Mouse (Mus musculus): ENCODE data around the gene Ostf1. TPM values are rescaled to one million over a fixed set of nuclear protein-coding genes. Genes with fewer than 3 reads are reported as not detected.

The Ostf1 gene
- polyA plus RNA-seq, 1 experiment from 2014 or later: 45.8 TPM

DNA sequence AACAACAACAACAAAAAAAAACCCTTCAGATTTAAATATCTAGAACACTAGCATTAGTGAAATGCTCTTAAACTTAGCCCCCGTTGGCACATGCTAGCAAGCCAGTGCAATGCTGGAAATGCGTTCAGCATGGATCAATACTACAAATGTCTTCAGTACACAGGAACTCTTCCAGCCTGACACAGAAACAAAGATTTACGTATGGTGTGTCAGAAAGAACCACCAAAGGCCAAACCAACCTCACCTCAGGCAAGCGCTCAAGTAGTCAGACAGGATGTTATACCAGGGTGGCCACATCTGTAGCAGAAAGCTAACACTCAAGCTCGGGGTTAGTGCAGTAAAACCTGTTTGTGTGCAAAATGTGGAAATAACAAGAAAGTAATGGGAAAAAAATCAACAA, 12.6 kb downstream of the Ostf1 start:
- Histone ChIP-seq H3K4me3 (no peak overlapping the region), H3K4me1 (0 out of 2 replicates have a peak, but pooled peaks cover 5% of the 10 kb centered on the region), H3K4me2 (replicated peaks) (no peak overlapping the region), H3K9me3 (no peaks in the 10 kb centered on the region), H3K9ac (no peak overlapping the region), H3K27me3 (no peaks in the 10 kb centered on the region), H3K36me3 (no peaks in the 10 kb centered on the region), H3K27ac (no peak overlapping the region)
- no peak for ATAC-seq (ENCODE audit: insufficient number of reproducible peaks, insufficient read depth, low FRiP score, low TSS enrichment)
- 75% methylated on average over 5 of the region's 5 CpGs for WGBS

GRCm38 (mm10) chr19:18617504-18617903, 14.1 kb downstream of the Ostf1 start:
- no peaks in the 10 kb centered on the region for H3K27me3 ChIP-seq
- H3K27ac ChIP-seq: no peak overlapping the region
- ATAC-seq (ENCODE audit: insufficient number of reproducible peaks, insufficient read depth, low FRiP score, low TSS enrichment): no peak
- no peaks in the 10 kb centered on the region for H3K36me3 ChIP-seq
- no peak overlapping the region for H3K4me2 ChIP-seq (replicated peaks)
- H3K9me3 ChIP-seq: no peaks in the 10 kb centered on the region
- H3K9ac ChIP-seq: no peak overlapping the region
- WGBS: 90% methylated on average over 1 of the region's 1 CpGs
- H3K4me1 ChIP-seq: 0 out of 2 replicates have a peak, but pooled peaks cover 5% of the 10 kb centered on the region
- no peak overlapping the region for H3K4me3 ChIP-seq

DNA sequence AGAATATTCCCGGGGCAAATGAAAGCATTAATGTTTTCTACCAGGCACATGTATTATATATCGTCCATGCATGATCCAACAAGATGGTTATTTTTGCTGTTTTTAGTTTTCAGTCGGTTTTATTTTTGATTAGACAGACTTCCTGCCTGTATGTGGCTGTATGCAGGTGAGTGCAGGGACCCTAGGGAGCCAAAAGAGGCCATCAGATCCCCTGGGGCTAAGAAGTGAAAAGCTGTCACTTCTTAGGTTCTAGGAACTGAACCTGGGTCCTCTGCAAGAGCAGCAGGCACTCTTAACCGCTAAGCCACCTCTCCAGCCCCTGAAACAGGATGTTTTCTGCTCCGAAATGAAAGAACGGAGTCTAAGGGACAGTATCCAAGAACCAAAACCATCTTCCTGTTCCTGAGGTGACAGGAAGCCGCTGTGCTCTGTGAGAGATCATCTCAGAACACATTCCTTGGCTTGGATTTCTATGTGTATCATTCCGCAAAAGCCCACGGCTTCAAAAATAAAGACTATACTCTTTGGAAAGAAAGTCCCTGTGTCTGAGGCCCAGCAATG, 15.9 kb downstream of the Ostf1 start:
- Histone ChIP-seq H3K9me3 (no peaks in the 10 kb centered on the region), H3K4me1 (0 out of 2 replicates have a peak, but pooled peaks cover 5% of the 10 kb centered on the region), H3K27me3 (no peaks in the 10 kb centered on the region), H3K27ac (no peak overlapping the region), H3K9ac (no peak overlapping the region), H3K4me2 (replicated peaks) (no peak overlapping the region), H3K4me3 (no peak overlapping the region), H3K36me3 (no peaks in the 10 kb centered on the region)
- ATAC-seq (ENCODE audit: insufficient number of reproducible peaks, insufficient read depth, low FRiP score, low TSS enrichment): no peak
- WGBS: 72% methylated on average over 9 of the region's 9 CpGs

DNA sequence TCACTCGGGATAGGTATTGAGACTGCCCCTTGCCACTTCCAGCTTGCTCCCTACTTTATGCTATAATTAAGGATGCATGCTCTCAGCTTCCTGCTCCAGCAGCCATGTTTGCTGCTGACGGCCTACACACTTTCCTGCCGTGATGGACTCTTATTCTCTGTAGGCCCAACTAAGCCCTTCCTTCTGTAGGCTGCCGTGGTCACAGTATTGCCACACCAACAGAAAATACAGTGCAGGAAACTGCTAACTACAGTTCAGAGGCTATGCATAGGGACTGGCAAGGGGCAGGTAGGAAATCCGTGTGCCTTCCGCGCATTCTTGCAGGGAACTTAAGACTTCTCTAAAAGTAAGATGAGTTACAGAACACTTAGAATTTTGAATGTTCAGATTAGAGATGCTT, 17.3 kb downstream of the Ostf1 start:
- Histone ChIP-seq H3K4me2 (replicated peaks) (no peak overlapping the region), H3K36me3 (no peaks in the 10 kb centered on the region), H3K9ac (no peak overlapping the region), H3K4me3 (no peak overlapping the region), H3K9me3 (no peaks in the 10 kb centered on the region), H3K4me1 (0 out of 2 replicates have a peak, but pooled peaks cover 5% of the 10 kb centered on the region), H3K27me3 (no peaks in the 10 kb centered on the region), H3K27ac (0 out of 2 replicates have a peak overlapping the region, but pooled peaks have one; percentile 17)
- ATAC-seq (ENCODE audit: insufficient number of reproducible peaks, insufficient read depth, low FRiP score, low TSS enrichment): no peak
- 80% methylated on average over 7 of the region's 7 CpGs for WGBS

DNA sequence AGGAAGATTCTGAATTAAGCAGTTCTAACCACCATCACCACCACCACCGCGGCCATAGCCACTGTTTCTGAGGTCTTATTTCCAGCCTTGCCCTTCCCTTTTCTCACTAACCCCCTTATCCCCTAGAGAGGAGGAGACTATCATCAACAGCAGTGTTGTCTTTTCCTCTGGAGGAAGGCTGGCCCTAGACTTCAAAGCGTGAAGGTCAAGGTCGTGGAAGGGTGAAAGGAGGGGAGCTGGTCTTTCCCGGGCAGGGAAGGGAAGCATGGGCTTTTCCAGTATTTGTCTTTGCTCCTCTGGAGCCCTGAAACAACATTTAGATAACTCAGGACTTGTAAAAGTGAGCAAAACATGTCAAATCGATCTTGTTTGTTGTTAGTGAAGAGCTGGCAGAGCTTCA, 22.6 kb downstream of the Ostf1 start:
- Histone ChIP-seq H3K4me1 (0 out of 2 replicates have a peak, but pooled peaks cover 2% of the 10 kb centered on the region), H3K27ac (no peak overlapping the region), H3K4me2 (replicated peaks) (no peak overlapping the region), H3K4me3 (no peak overlapping the region), H3K27me3 (no peaks in the 10 kb centered on the region), H3K9ac (no peak overlapping the region), H3K9me3 (no peaks in the 10 kb centered on the region), H3K36me3 (no peaks in the 10 kb centered on the region)
- ATAC-seq (ENCODE audit: insufficient number of reproducible peaks, insufficient read depth, low FRiP score, low TSS enrichment): no peak
- WGBS: 61% methylated on average over 6 of the region's 6 CpGs

GRCm38 (mm10) chr19:18607907-18608306, 23.7 kb downstream of the Ostf1 start:
- WGBS: 49% methylated on average over 7 of the region's 7 CpGs
- Histone ChIP-seq H3K4me3 (no peak overlapping the region), H3K27ac (no peak overlapping the region), H3K9ac (no peak overlapping the region), H3K36me3 (no peaks in the 10 kb centered on the region), H3K4me1 (0 out of 2 replicates have a peak, but pooled peaks cover 2% of the 10 kb centered on the region), H3K9me3 (no peaks in the 10 kb centered on the region), H3K4me2 (replicated peaks) (no peak overlapping the region), H3K27me3 (no peaks in the 10 kb centered on the region)
- no peak for ATAC-seq (ENCODE audit: insufficient number of reproducible peaks, insufficient read depth, low FRiP score, low TSS enrichment)

- no peak for ATAC-seq (ENCODE audit: insufficient number of reproducible peaks, insufficient read depth, low FRiP score, low TSS enrichment)
- Histone ChIP-seq H3K36me3 (no peaks in the 10 kb centered on the region), H3K9me3 (no peaks in the 10 kb centered on the region), H3K27me3 (no peaks in the 10 kb centered on the region), H3K4me3 (no peak overlapping the region), H3K9ac (no peak overlapping the region), H3K4me1 (0 out of 2 replicates have a peak, but pooled peaks cover 7% of the 10 kb centered on the region), H3K4me2 (replicated peaks) (no peak overlapping the region), H3K27ac (no peak overlapping the region)
- WGBS: 81% methylated on average over 6 of the region's 6 CpGs
These were observed 28.6 kb downstream of the Ostf1 start for GRCm38 (mm10) chr19:18603011-18603410.

GRCm38 (mm10) chr19:18600611-18601010, 31.0 kb downstream of the Ostf1 start:
- Histone ChIP-seq H3K27ac (no peak overlapping the region), H3K4me3 (no peak overlapping the region), H3K9me3 (no peaks in the 10 kb centered on the region), H3K4me1 (0 out of 2 replicates have a peak, but pooled peaks cover 5% of the 10 kb centered on the region), H3K27me3 (no peaks in the 10 kb centered on the region), H3K9ac (no peak overlapping the region), H3K4me2 (replicated peaks) (no peak overlapping the region), H3K36me3 (no peaks in the 10 kb centered on the region)
- 95% methylated on average over 9 of the region's 9 CpGs for WGBS
- ATAC-seq (ENCODE audit: insufficient number of reproducible peaks, insufficient read depth, low FRiP score, low TSS enrichment): no peak

DNA sequence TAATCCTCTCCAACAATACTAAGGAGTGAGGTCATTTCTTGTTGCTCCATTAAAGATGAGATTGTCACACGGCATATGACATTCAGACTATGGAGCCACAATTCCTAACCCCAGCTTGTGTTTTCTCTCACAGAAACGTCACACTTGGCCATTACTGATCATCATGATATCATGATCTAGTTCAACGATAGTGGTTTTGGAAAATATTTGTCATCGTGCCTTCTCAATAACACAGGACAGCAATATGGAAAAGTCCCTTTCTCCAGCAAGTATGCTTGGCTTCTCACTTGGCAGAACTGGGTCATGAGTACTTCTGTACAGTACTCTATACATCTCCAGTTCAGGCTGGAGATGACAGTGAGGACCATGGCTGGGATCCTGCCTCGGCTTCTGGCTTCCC, 32.0 kb downstream of the Ostf1 start:
- ATAC-seq (ENCODE audit: insufficient number of reproducible peaks, insufficient read depth, low FRiP score, low TSS enrichment): no peak
- Histone ChIP-seq H3K36me3 (no peaks in the 10 kb centered on the region), H3K9me3 (no peaks in the 10 kb centered on the region), H3K27me3 (no peaks in the 10 kb centered on the region), H3K4me1 (0 out of 2 replicates have a peak, but pooled peaks cover 5% of the 10 kb centered on the region), H3K4me2 (replicated peaks) (no peak overlapping the region), H3K9ac (no peak overlapping the region), H3K27ac (no peak overlapping the region), H3K4me3 (no peak overlapping the region)
- 90% methylated on average over 5 of the region's 5 CpGs for whole genome bisulfite sequencing

- ATAC-seq (ENCODE audit: insufficient number of reproducible peaks, insufficient read depth, low FRiP score, low TSS enrichment): no peak
These were observed 32.6 kb downstream of the Ostf1 start for GRCm38 (mm10) chr19:18599051-18599450.

DNA sequence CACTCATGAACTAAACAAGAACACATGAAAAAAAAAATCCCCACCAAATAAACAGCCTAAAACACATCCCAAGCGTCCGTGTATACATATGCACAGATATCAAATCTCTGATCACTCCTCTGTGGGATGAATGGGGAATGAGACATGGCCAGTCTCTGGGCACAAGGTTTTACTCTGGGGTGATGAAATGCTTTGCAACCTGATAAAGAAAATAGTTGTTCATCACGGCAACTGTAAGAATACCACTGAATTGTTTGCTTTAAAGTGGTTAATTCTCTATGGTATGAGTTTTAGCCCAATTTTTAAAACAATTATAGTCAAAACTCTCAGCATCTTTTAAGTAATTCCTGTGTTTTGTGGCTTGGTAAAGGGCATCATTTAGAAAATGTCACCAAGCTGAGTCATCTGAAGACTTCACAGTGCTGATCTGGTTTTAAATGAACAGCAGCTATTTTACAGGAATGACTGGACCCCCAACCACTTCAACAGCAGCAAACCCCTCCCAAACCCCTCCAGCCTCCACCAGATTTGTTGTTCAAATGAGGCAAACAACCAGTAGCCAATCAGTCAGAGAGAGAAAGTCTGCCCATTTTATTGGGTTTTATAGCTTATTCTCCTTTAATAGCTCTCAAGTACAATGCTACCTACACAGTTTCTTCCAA, 33.2 kb downstream of the Ostf1 start:
- H3K36me3 ChIP-seq: no peaks in the 10 kb centered on the region
- no peak overlapping the region for H3K4me2 ChIP-seq (replicated peaks)
- no peak for ATAC-seq (ENCODE audit: insufficient number of reproducible peaks, insufficient read depth, low FRiP score, low TSS enrichment)
- 84% methylated on average over 3 of the region's 3 CpGs for WGBS
- no peak overlapping the region for H3K27ac ChIP-seq
- no peaks in the 10 kb centered on the region for H3K27me3 ChIP-seq
- 0 out of 2 replicates have a peak, but pooled peaks cover 5% of the 10 kb centered on the region for H3K4me1 ChIP-seq
- no peak overlapping the region for H3K4me3 ChIP-seq
- no peak overlapping the region for H3K9ac ChIP-seq
- H3K9me3 ChIP-seq: no peaks in the 10 kb centered on the region

More at GRCm38 (mm10) chr19:18599051-18599450, 32.6 kb downstream of the Ostf1 start:
- Histone ChIP-seq H3K4me2 (replicated peaks) (no peak overlapping the region), H3K9me3 (no peaks in the 10 kb centered on the region), H3K27me3 (no peaks in the 10 kb centered on the region), H3K4me1 (0 out of 2 replicates have a peak, but pooled peaks cover 5% of the 10 kb centered on the region), H3K4me3 (no peak overlapping the region), H3K9ac (no peak overlapping the region), H3K36me3 (no peaks in the 10 kb centered on the region), H3K27ac (no peak overlapping the region)
- 80% methylated on average over 8 of the region's 8 CpGs for WGBS

GRCm38 (mm10) chr19:18597772-18598171, 33.9 kb downstream of the Ostf1 start:
- 82% methylated on average over 6 of the region's 6 CpGs for WGBS

More at GRCm38 (mm10) chr19:18597772-18598171, 33.9 kb downstream of the Ostf1 start:
- Histone ChIP-seq H3K27ac (no peak overlapping the region), H3K4me1 (0 out of 2 replicates have a peak, but pooled peaks cover 5% of the 10 kb centered on the region), H3K4me3 (no peak overlapping the region), H3K4me2 (replicated peaks) (no peak overlapping the region), H3K36me3 (no peaks in the 10 kb centered on the region), H3K9ac (no peak overlapping the region), H3K9me3 (no peaks in the 10 kb centered on the region), H3K27me3 (no peaks in the 10 kb centered on the region)
- ATAC-seq (ENCODE audit: insufficient number of reproducible peaks, insufficient read depth, low FRiP score, low TSS enrichment): no peak

All from embryonic facial prominence, embryonic 12.5 days (tissue).